Mouse (Mus musculus): ENCODE results near the gene Cnnm2.
A peak's percentile ranks its signal among the peaks of the same experiment; 100 is the strongest.

Gene Cnnm2

GRCm38 (mm10) chr19:46885365-46885764 is 124.0 kb downstream of the Cnnm2 start:
- no peak for DNase-seq (ENCODE audit: low spot score in 2 of 2)

GRCm38 (mm10) chr19:46886826-46887225 is 125.4 kb downstream of the Cnnm2 start:
- no peak for DNase-seq (ENCODE audit: low spot score in 2 of 2)

GRCm38 (mm10) chr19:46887811-46888527 is 126.6 kb downstream of the Cnnm2 start:
- DNase-seq (ENCODE audit: low spot score in 2 of 2), result no peak

GRCm38 (mm10) chr19:46889666-46890065 is 128.3 kb downstream of the Cnnm2 start:
- peak in 1 of 2 experiments; percentile 52 for DNase-seq (ENCODE audit: low spot score in 2 of 2)

DNA sequence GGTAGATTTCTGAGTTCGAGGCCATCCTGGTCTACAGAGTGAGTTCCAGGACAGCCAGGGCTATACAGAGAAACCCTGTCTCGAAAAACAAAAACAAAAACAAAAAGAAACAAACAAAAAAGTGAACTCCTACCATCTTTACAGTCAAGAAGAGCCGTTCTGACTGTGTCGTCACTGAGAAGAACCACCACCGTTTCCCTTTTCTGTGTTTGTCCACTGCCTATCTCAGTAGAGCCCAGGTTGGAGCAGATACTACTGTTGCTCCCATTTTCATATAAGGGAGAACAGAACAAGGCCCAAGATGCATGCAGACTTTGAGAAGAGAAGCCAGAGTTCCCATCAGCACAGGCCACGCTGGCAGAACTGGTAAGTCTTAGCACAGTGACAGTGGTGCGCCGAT is 129.3 kb downstream of the Cnnm2 start:
- DNase-seq (ENCODE audit: low spot score in 2 of 2), result no peak

- DNase-seq (ENCODE audit: low spot score in 2 of 2), result no peak
Observed at GRCm38 (mm10) chr19:46892856-46893255, 131.5 kb downstream of the Cnnm2 start.

- DNase-seq (ENCODE audit: low spot score in 2 of 2), result no peak
Observed at GRCm38 (mm10) chr19:46893484-46893883, 132.1 kb downstream of the Cnnm2 start.

GRCm38 (mm10) chr19:46897135-46897534 is 135.7 kb downstream of the Cnnm2 start:
- no peak for DNase-seq (ENCODE audit: low spot score in 2 of 2)

DNA sequence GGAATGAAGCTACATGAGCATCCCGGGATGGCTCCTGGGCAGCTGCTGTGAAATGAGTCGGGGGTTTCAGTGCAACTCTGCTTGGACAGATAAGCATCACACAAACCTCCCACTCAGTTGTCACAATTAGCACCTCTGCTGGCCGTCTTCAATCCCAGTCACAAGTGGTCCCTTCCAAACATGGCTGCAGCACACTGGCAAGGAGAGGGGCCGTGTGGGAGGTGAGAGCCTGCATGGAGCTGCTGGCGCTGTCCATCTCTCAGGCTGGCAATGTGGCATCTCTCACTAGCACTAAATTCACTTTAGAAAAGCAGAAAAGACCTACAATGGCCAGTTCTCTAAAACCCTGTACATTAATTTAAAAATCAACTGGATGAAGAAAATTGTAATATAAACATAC is 136.8 kb downstream of the Cnnm2 start:
- DNase-seq (ENCODE audit: low spot score in 2 of 2), result no peak

DNA sequence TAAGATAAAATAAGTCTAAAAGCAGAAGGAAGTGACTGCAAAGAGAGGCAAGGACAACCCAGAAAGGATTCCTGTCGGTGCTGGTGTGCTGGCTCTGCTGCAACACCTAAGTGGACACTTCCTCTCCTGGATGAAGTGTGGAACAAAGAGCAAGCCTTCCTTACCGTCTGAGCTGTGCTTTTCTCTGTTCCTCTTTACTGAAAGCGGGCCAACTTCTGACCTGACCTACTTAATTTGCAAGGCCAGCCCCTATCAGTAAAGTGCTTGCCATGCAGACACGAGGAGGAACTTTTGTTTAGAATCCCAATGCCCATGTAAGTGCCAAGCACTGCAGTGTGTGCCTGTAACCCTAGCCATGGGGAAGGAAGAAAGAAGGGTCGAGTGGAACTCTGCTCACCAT is 137.9 kb downstream of the Cnnm2 start:
- DNase-seq (ENCODE audit: low spot score in 2 of 2), result no peak

DNA sequence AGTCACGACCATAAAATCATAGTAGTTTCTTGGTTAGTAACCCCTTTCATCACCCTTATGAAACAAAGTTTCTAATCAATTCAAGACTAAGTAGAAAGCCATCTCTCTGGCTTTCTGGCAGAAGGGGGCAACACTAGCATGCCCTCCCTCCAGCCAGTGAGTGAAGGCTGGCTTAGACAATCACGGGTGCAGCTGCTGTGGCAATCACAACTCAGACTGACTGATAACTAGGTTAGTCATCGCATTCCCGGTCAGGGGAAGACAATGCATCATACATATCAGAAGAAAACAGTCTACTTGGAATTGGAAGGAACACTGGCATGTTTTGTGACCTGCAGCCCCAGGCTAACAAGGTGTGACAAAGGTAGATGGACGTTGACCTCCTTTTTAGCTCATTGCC is 138.5 kb downstream of the Cnnm2 start:
- no peak for DNase-seq (ENCODE audit: low spot score in 2 of 2)

DNA sequence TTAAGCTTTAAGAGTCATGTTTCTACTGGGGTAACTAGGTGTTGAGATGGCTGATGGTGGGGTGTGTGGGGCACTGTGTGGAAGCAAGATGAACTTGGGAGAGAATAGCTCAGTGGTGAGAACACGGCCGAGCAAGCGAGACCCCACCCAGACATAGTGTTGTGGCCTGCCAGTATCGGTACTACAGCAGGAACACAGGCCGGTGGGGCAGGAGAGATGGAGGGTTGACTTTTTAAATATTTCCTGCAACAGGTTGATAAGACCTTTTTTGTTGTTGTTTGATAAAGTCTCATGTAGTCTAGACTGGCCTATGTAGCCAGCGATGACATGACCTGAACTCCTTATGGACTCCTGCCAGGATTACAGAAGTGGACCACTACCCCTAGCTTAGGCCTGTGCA is 139.4 kb downstream of the Cnnm2 start:
- no peak for DNase-seq (ENCODE audit: low spot score in 2 of 2)

DNA sequence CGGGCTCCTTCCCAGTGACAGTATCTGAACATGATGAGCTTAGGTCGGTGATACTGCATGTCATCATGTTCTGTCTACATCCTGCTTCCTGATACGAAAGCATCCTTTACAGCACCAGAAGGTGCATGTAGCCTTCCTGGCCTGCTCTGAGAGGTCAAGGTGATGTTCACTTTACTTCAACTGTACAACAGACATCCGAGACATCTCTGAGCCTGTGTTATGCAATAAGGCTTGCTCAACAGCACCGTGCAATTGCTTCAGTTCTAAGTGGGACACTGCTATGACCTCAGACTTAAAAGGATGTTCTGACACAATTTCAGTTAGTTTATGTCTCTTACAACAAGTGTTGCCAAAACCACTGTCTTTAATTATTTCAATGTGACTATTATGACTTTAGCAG is 139.9 kb downstream of the Cnnm2 start:
- DNase-seq (ENCODE audit: low spot score in 2 of 2), result no peak

- DNase-seq (ENCODE audit: low spot score in 2 of 2), result no peak
Observed at GRCm38 (mm10) chr19:46903379-46903778, 142.0 kb downstream of the Cnnm2 start.

- DNase-seq (ENCODE audit: low spot score in 2 of 2), result no peak
Observed at GRCm38 (mm10) chr19:46904907-46905306, 143.5 kb downstream of the Cnnm2 start.

DNA sequence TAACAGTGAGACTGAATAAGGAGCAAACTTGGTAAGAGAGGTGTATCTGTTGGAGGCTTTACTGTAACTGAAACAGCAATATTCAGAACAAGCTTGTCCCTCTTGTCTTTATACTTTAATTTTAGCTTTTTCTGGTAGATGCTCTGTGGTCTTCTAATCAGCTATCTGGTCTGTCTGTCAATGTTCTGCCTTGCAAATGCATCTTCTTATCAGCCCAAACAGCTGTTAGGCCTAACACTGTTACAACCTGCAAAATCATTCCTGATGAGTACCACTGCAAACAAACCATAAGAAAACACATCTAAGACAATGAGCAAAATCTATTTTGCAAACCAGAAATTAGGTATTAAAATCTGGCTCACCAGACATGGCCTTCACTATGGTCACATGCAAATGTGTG is 144.0 kb downstream of the Cnnm2 start:
- DNase-seq (ENCODE audit: low spot score in 2 of 2), result no peak

GRCm38 (mm10) chr19:46905971-46906370 is 144.6 kb downstream of the Cnnm2 start:
- DNase-seq (ENCODE audit: low spot score in 2 of 2), result no peak

DNA sequence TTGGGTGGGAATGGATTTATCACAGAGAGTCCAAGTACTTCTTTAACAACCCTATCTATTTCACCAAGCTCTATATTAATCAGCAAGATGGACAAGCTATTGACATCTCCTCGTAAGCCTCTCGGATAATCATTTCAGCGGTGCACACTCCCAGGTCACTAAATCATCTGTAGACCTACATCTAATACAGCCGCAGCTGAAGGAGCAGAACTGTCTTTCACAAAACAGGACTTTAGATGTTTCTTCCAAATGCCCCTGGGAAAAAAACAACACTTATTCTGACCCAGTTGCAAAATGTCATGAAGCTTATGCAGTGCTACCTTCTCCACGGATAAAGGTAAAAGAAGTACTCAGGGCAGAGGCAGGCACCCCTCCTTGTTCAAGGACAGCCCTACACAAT is 146.8 kb downstream of the Cnnm2 start:
- no peak for DNase-seq (ENCODE audit: low spot score in 2 of 2)

GRCm38 (mm10) chr19:46908977-46909376 is 147.6 kb downstream of the Cnnm2 start:
- no peak for DNase-seq (ENCODE audit: low spot score in 2 of 2)

- DNase-seq (ENCODE audit: low spot score in 2 of 2), result no peak
Observed at GRCm38 (mm10) chr19:46911492-46911891, 150.1 kb downstream of the Cnnm2 start.

DNA sequence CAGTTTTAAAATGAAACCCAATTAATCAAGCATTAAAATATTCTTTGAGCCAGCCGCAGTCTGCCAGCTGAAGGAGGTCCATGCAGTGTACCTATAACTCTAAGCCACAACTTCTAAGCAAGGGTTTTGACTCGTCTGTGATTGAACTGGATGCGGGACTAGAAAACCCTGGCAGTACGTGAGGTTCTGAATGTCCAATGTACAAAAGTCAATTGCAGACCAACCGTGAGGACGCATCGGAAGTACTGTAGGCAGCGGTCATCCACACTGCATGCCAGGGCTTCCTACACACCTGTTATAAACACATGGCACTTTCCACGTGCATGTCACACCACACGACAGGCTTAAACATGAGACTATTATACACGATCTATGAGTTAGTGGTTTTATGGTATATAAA is 152.2 kb downstream of the Cnnm2 start:
- no peak for DNase-seq (ENCODE audit: low spot score in 2 of 2)

DNA sequence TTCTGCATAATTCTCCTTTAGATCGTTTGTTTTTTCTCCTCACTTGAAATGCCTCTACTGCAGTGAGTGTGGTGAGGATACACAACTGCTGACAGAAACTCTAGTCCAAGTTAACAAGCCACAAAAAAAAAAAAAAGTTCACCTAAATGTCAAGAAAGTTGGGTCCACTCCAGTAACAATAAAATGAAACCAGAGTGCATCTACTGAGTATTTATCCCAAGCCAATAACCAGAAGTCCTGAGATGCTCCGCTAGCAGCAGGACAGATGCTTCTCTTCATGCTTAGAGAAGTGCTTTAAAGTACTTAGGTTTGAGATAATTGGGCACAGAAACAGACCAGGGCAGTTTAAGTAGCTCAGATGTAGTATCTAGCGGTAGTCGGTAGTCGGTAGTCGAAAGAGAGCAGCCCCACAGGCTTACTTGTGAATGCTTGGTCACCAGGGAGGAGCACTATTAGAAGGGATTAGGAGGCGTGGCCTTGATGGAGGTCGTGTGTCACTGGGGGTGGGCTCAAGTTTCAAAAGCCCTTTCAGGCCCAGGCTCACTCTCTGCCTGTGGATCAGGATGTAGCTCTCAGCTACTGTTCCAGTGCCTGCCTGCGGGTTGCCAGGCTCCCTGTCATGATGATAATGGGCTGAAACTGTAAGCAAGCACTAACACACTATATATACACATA is 154.1 kb downstream of the Cnnm2 start:
- DNase-seq (ENCODE audit: low spot score in 2 of 2), result no peak

DNA sequence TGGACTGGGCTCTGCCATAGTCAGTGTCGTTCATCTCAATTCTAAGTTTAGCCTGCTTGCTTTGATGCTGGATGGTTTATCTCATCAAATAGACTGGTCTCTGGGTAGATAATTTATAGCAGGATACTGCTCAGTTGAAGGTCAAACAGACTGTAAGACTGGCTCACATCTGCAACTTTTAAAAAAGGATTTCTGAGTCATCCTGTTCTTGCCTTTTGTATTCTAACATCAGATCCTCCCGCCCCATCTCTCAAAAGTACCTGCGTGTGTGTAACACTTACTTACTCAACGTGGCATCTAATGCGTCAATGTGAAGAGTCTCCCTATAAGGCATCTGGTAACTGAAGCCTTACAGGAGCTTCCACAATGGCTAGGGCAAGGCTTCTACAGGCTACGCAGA is 159.2 kb downstream of the Cnnm2 start:
- no peak for DNase-seq (ENCODE audit: low spot score in 2 of 2)

GRCm38 (mm10) chr19:46926357-46926756 is 165.0 kb downstream of the Cnnm2 start:
- DNase-seq (ENCODE audit: low spot score in 2 of 2), result no peak

All from urinary bladder, postnatal 4 days (tissue).